Mouse (Mus musculus) hindbrain, postnatal 0 days (tissue): ENCODE measurements around the gene Cytl1. TPM values are rescaled to one million over a fixed set of nuclear protein-coding genes. Genes with fewer than 3 reads are reported as not detected.

Source experiments
- ATAC-seq: fragments of 200-750 bp; cut with Nextera tagmentation; 2 replicates; pipeline ENCODE4 v1.8.0; 2017; ENCODE audit warnings: mild to moderate bottlenecking, moderate TSS enrichment, moderate library complexity
- DNase-seq: peaks from one replicate; pipeline ENCODE4 v3.0.0-alpha.2; 2015; ENCODE audit warnings: low spot score
- H3K27ac ChIP-seq: fragments of 300-500 bp; sonication (generic); 2 replicates; pipeline ENCODE4 v1.5.1; 2014; ENCODE audit warnings: mild to moderate bottlenecking
- H3K27me3 ChIP-seq: fragments of 300-500 bp; sonication (generic); 2 replicates; pipeline ENCODE4 v1.6.1; 2014; ENCODE audit warnings: low read length, mixed read lengths; ENCODE audit not compliant: insufficient read depth
- H3K36me3 ChIP-seq: fragments of 300-500 bp; sonication (generic); 2 replicates; pipeline ENCODE4 v1.6.1; 2014; ENCODE audit warnings: low read length, mixed read lengths; ENCODE audit not compliant: insufficient read depth
- H3K4me1 ChIP-seq: fragments of 300-500 bp; sonication (generic); 2 replicates; pipeline ENCODE4 v1.6.1; 2014; ENCODE audit warnings: antibody characterized with exemption, low read length, mixed read lengths; ENCODE audit not compliant: insufficient read depth
- H3K4me2 ChIP-seq: fragments of 300-500 bp; sonication (generic); 2 replicates; pipeline ENCODE4 v1.6.1; 2014; ENCODE audit warnings: low read depth, mild to moderate bottlenecking, low read length, moderate library complexity, mixed read lengths
- H3K4me3 ChIP-seq: fragments of 300-500 bp; sonication (generic); 2 replicates; pipeline ENCODE4 v1.5.1; 2014; ENCODE audit warnings: low read length
- H3K9ac ChIP-seq: fragments of 300-500 bp; sonication (generic); replicated peaks from 2 replicates; pipeline ENCODE4 v1.6.1; 2014; ENCODE audit warnings: mild to moderate bottlenecking, low read length, moderate library complexity, mixed read lengths
- H3K9me3 ChIP-seq: fragments of 300-500 bp; sonication (generic); 2 replicates; pipeline ENCODE4 v1.6.1; 2016; ENCODE audit warnings: low read length, mixed read lengths
- CTCF ChIP-seq: IDR thresholded peaks from 2 replicates; pipeline ENCODE4 v1.5.1; 2016; ENCODE audit warnings: antibody characterized with exemption, control low read depth, low read depth
- WGBS: fragments of 180-500 bp; shearing (Covaris S2); extraction: QIAGEN DNeasy Blood & Tissue Kit; methylation state at CpG from one replicate; pipeline ENCODE4 v1.1.7; 2014; 5-methylcytosine and 5-hydroxymethylcytosine counted together
- polyA plus RNA-seq: library from polyadenylated mRNA; unstranded; fragments of >200 nt; fragmentation: Nextera tagmentation; extraction: Ambion mirVana; gene quantifications from 2 replicates; pipeline ENCODE4 v1.2.1, GENCODE M21; 2015
- total RNA-seq: library from RNA; depleted of rRNA; stranded (reverse); fragments of >200 nt; gene quantifications from 2 replicates; pipeline ENCODE4 v1.2.3, GENCODE M21; 2014; rRNA removed

Gene Cytl1
- total and polyA plus RNA-seq, 2 experiments from 2014 or later: 0.94 to 3.5 TPM

GRCm38 (mm10) chr5:37767231-37767630 lies 31.9 kb downstream of the Cytl1 start:
- no peak for DNase-seq
- Histone ChIP-seq H3K27ac (no peak overlapping the region), H3K4me1 (no peaks in the 10 kb centered on the region), H3K4me2 (no peak overlapping the region), H3K4me3 (no peak overlapping the region), H3K9ac (no peak overlapping the region), H3K9me3 (no peaks in the 10 kb centered on the region), H3K27me3 (0 out of 2 replicates have a peak, but pooled peaks cover 8% of the 10 kb centered on the region), H3K36me3 (no peaks in the 10 kb centered on the region)
- ATAC-seq: no peak
- 80% methylated on average over 5 of the region's 5 CpGs for WGBS
- no peak for TF ChIP-seq CTCF

- peak; percentile 84 for ATAC-seq
- Histone ChIP-seq H3K4me1 (no peaks in the 10 kb centered on the region), H3K9ac (no peak overlapping the region), H3K27ac (no peak overlapping the region), H3K4me3 (no peak overlapping the region), H3K9me3 (no peaks in the 10 kb centered on the region), H3K27me3 (0 out of 2 replicates have a peak, but pooled peaks cover 8% of the 10 kb centered on the region), H3K4me2 (no peak overlapping the region), H3K36me3 (no peaks in the 10 kb centered on the region)
- no peak for TF ChIP-seq CTCF
- peak; percentile 92 for DNase-seq
- 11% methylated on average over 5 of the region's 5 CpGs for WGBS
Observed at GRCm38 (mm10) chr5:37769031-37769430, 33.7 kb downstream of the Cytl1 start.

GRCm38 (mm10) chr5:37770870-37771269 lies 35.6 kb downstream of the Cytl1 start:
- Histone ChIP-seq H3K4me3 (no peak overlapping the region), H3K27ac (no peak overlapping the region), H3K9me3 (no peaks in the 10 kb centered on the region), H3K9ac (no peak overlapping the region), H3K27me3 (0 out of 2 replicates have a peak, but pooled peaks cover 8% of the 10 kb centered on the region), H3K4me1 (no peaks in the 10 kb centered on the region), H3K4me2 (no peak overlapping the region), H3K36me3 (no peaks in the 10 kb centered on the region)
- ATAC-seq: no peak
- no peak for TF ChIP-seq CTCF
- WGBS: 89% methylated on average over 6 of the region's 6 CpGs
- no peak for DNase-seq

- no peak for TF ChIP-seq CTCF
- Histone ChIP-seq H3K27me3 (0 out of 2 replicates have a peak, but pooled peaks cover 8% of the 10 kb centered on the region), H3K9me3 (no peaks in the 10 kb centered on the region), H3K36me3 (no peaks in the 10 kb centered on the region), H3K4me3 (no peak overlapping the region), H3K27ac (no peak overlapping the region), H3K4me2 (no peak overlapping the region), H3K9ac (no peak overlapping the region), H3K4me1 (no peaks in the 10 kb centered on the region)
- ATAC-seq (no peak), DNase-seq (no peak)
- 77% methylated on average over 4 of the region's 4 CpGs for WGBS
Observed at GRCm38 (mm10) chr5:37774011-37774410, 38.7 kb downstream of the Cytl1 start.

GRCm38 (mm10) chr5:37775681-37776080 lies 40.4 kb downstream of the Cytl1 start:
- no peaks in the 10 kb centered on the region for H3K36me3 ChIP-seq
- no peak for ATAC-seq
- H3K27ac ChIP-seq: no peak overlapping the region
- H3K27me3 ChIP-seq: 0 out of 2 replicates have a peak, but pooled peaks cover 8% of the 10 kb centered on the region
- H3K9me3 ChIP-seq: no peaks in the 10 kb centered on the region
- no peak overlapping the region for H3K4me3 ChIP-seq
- no peak overlapping the region for H3K4me2 ChIP-seq
- peak; percentile 27 for DNase-seq
- no peaks in the 10 kb centered on the region for H3K4me1 ChIP-seq
- 41% methylated on average over 5 of the region's 5 CpGs for WGBS
- peak; percentile 51 for TF ChIP-seq CTCF
- H3K9ac ChIP-seq: no peak overlapping the region

GRCm38 (mm10) chr5:37783306-37783705 lies 48.0 kb downstream of the Cytl1 start:
- Histone ChIP-seq H3K27me3 (0 out of 2 replicates have a peak, but pooled peaks cover 2% of the 10 kb centered on the region), H3K4me2 (no peak overlapping the region), H3K9me3 (no peaks in the 10 kb centered on the region), H3K9ac (no peak overlapping the region), H3K36me3 (no peaks in the 10 kb centered on the region), H3K27ac (no peak overlapping the region), H3K4me1 (no peaks in the 10 kb centered on the region), H3K4me3 (no peak overlapping the region)
- WGBS: 41% methylated on average over 8 of the region's 8 CpGs
- no peak for TF ChIP-seq CTCF
- DNase-seq (peak; percentile 25), ATAC-seq (peak; percentile 51)

- Histone ChIP-seq H3K4me1 (no peaks in the 10 kb centered on the region), H3K27ac (no peak overlapping the region), H3K9ac (no peak overlapping the region), H3K36me3 (no peaks in the 10 kb centered on the region), H3K4me3 (no peak overlapping the region), H3K4me2 (no peak overlapping the region), H3K9me3 (no peaks in the 10 kb centered on the region), H3K27me3 (no peaks in the 10 kb centered on the region)
- ATAC-seq: no peak
- WGBS: 77% methylated on average over 9 of the region's 9 CpGs
- no peak for DNase-seq
- no peak for TF ChIP-seq CTCF
Observed at GRCm38 (mm10) chr5:37784847-37785391, 49.6 kb downstream of the Cytl1 start.

Other genes starting within 250 kb of the Cytl1 start
- 21.8 and 28.6 TPM in 2 replicates for gene Stk32b, start 18.3 kb upstream of the Cytl1 start, total RNA-seq
- 18.6 and 22.5 TPM in 2 replicates for gene Stk32b, start 18.3 kb upstream of the Cytl1 start, polyA plus RNA-seq
- 14.8 and 20.6 TPM in 2 replicates for gene Msx1, start 89.1 kb downstream of the Cytl1 start, total RNA-seq
- gene Msx1, start 89.1 kb downstream of the Cytl1 start, polyA plus RNA-seq: 26.2 and 28.0 TPM in 2 replicates